Mouse (Mus musculus): ENCODE results near the gene Ccnt2. TPM values are rescaled to one million over a fixed set of nuclear protein-coding genes. Genes with fewer than 3 reads are reported as not detected.
"Not testable (repeated sequence)": the region's sequence is repeated elsewhere in the genome, so short reads cannot be mapped to it uniquely, and the experiment has no call there.

Ccnt2 gene
- 10 to 100 TPM; 58.5 to 63.5 TPM for total RNA-seq (2021)
- long read RNA-seq, full-length matches to known transcripts = 15 of 28 reads
- long read RNA-seq, partial matches to known transcripts = 1 of 28 reads
- long read RNA-seq, other reads (novel, unspliced or antisense) = 12 of 28 reads

DNA sequence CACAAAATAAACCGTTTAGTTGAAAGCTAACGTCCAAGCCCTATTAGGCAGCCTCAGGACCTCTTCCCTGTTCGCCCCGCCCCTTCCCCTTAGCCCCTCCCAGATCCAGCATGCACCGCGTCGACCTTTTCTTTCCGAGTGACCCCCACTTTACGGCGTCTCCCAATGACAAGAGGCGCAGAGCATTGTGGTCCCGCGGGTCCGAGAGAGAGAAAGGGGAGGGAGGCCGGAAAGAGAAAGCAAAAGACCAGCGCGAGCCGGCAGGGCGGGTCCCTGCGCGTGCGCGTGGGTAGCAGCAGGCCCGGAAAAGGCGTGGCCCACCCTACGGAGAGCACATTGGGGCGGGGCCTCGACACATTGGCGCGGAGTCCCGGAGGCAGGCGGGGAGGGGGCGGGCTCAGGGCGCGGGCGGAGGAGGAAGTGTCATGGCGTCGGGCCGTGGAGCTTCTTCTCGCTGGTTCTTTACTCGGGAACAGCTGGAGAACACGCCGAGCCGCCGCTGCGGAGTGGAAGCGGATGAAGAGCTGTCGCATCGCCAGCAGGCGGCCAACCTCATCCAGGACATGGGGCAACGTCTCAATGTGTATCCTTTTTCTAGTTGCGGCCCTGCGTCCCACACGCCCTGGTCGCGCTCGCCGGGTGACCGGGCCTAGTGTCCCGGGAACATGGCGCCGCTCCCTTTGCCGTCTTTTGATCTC, at the start of gene Ccnt2:
TSS of gene Ccnt2 (plus strand) at position 362 of the 698 bp plus-strand sequence.
- DNase-seq (ENCODE audit: low spot score in 2 of 2) = peak; percentile 99 to 100

DNA sequence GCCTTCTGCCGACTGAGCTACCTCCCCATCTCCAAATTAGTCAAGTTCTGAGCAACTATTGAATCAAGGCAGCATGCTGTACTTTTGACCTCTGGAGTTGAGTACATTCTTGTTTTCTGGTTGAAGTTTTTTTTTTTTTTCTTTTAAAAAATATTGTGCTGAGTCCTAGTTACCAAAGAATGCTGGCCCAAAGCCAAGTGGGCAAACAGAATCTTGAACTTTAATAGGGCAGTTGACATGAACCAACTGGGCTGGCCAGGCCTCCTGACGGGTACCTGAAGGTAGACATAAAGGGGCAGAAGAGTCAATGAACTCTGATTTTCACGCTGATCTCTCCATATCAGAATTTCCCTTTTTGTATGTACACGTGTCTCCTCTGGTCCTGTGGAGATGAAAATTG, 44.9 kb upstream of the Ccnt2 start, which contains the start of gene Acmsd:
TSS of gene Acmsd (plus strand) at position 318 of the 400 bp plus-strand sequence.
- DNase-seq (ENCODE audit: low spot score in 2 of 2) = no peak

- DNase-seq (ENCODE audit: low spot score in 2 of 2) = no peak
These were observed 42.9 kb upstream of the Ccnt2 start for GRCm38 (mm10) chr1:127731086-127731485.

GRCm38 (mm10) chr1:127732435-127732834, 41.5 kb upstream of the Ccnt2 start:
- DNase-seq (ENCODE audit: low spot score in 2 of 2) = no peak

- DNase-seq (ENCODE audit: low spot score in 2 of 2) = no peak
These were observed 41.1 kb upstream of the Ccnt2 start for GRCm38 (mm10) chr1:127732841-127733240.

- DNase-seq (ENCODE audit: low spot score in 2 of 2) = no peak
These were observed 38.6 kb upstream of the Ccnt2 start for GRCm38 (mm10) chr1:127735356-127735755.

DNA sequence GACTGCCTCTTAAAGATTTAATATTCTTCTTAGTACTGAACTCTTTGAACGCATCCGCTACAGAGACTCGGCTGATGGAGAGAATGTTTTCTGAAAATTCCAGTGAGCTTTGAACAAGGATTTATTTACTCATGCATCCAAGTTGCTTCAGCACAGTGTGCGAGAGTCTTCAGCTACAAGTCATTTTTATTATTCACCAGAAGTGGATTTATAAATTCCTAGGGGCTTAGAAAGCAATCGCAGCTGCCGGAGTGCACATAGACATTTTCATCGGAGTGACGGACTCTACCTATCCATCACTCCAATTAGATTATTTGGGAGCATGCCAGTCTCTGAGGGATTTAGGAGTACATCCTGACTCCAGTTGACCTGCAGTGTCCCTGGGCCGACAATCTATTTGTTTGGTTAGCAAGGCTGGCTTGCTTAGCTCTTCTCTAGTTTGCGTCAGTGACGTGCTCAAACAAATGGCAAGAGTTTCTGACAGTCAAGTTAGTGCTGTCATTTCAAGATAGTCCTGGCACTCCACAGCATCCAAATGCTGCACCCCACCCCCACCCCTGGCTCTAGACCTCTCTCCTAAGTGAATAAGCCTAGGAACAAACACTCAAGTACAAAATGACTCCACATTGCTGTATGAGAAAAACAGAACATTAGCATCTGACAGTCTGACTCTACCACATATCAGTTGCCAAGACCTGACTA, 23.4 kb upstream of the Ccnt2 start:
- DNase-seq (ENCODE audit: low spot score in 2 of 2) = peak in 1 of 2 experiments; percentile 4

DNA sequence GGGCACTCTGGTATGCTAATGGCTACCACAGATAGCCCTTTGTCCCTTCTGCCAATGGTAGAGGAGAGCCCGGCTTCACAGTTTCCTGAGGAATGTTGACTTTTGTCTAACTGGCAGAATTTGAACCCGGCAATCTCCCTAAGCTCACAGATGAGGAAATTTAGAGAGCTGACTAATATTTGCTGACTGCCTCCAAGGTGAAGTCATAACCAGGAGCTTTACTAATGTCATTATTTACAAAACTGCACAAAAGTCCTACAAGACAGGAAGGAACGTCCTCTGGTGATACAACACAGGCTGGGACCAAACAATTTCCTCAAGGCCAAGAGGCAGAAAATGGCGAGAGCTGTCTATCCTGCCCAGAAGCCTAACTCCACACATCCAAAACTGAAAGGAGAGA, 18.2 kb upstream of the Ccnt2 start:
- DNase-seq (ENCODE audit: low spot score in 2 of 2) = no peak

GRCm38 (mm10) chr1:127756331-127757163, 17.4 kb upstream of the Ccnt2 start:
- DNase-seq (ENCODE audit: low spot score in 2 of 2) = no peak

GRCm38 (mm10) chr1:127757164-127757545, 16.8 kb upstream of the Ccnt2 start:
- DNase-seq (ENCODE audit: low spot score in 2 of 2) = not testable (repeated sequence)

GRCm38 (mm10) chr1:127765468-127765867, 8.5 kb upstream of the Ccnt2 start:
- DNase-seq (ENCODE audit: low spot score in 2 of 2) = no peak

DNA sequence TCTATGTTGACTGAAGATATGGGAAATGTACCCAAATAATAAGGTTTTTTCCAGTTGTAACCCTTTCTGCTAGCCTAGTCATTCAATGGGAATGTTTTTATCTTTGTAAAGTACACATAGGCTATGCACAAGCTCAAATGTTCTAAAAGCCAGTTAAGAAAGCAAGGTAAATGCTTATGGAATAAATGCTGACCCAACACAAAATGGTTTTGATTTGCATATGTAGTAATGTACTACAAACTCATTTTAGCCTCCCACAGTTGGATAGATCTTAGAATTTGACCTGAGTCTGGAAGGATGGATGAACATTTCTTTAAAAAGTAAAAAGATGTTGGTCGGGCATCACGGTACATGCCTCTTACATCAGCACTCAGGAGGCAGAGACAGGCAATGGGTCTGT, 7.2 kb upstream of the Ccnt2 start:
- DNase-seq (ENCODE audit: low spot score in 2 of 2) = no peak

DNA sequence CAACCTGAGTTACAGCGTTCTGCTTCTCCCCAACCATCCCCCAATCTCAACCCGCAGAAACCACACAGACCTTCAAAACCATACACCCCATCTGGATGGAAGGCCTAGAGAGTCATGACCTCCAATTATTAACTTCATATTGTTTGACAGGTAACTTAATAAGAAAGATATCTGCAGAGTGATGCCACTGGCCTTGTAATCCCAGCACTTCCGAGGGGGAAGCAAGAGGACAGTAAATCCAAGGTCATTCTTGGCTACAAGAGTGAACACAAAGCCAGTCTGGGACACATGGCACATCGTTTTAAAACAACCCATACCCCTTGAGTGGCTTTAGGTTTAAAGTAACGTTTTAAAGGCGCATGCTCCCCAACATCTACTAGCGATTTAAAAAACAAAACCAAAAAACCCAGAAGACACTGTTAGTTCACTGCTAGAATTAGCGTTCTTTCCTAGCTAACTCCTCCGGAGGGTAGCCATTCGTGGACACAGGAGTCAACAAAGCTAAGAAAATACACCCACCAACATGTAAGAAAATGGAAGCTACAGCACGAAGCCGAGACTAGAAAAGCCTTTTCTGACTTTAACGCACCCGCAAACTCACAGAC, 664 bp upstream of the Ccnt2 start:
- DNase-seq (ENCODE audit: low spot score in 2 of 2) = no peak

DNA sequence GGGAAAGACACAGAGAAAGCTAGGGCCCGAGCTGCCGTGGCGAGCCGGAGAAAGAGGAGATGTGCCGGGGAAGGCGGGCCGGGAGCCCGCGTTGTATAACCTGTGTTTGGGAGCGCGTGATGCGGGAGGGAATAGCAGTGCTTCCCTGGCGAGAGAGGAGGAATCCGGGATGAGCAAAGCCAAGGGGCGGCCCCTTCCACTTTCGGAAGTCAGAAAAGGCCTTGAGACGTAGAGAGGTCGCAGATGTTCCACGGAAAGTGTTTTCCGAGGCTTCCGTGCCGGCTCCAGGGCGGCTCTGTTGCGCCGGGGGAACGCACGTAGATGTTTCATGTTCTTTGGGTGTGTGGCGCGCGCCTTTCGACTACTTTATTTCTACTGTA, 527 bp downstream of the Ccnt2 start:
- DNase-seq (ENCODE audit: low spot score in 2 of 2) = peak in 1 of 2 experiments; percentile 76

DNA sequence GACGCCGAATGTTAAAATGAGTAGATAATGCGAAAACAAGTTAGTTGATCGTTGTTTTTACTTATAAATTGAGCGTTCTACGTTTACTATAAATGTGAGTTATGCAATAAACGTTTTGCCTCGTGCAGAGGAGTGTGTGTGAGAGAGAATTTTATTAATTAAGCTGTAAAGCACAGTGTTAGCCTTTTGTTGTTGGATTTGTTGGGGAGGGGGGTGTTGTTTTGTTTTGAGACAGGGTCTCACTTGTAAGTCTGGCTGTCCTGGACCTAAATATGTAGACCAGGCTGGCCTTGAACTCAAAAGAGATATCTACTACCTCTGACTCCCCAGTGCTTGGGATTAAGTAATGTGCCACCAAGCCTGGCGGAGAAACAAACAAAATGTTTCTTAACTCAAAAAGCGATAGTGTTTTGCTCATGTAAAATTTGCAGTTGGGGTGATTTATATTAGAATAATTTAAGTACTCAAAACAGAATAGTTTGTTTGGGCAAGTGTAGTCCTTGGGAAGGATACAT, 1.3 kb downstream of the Ccnt2 start:
- DNase-seq (ENCODE audit: low spot score in 2 of 2) = no peak

DNA sequence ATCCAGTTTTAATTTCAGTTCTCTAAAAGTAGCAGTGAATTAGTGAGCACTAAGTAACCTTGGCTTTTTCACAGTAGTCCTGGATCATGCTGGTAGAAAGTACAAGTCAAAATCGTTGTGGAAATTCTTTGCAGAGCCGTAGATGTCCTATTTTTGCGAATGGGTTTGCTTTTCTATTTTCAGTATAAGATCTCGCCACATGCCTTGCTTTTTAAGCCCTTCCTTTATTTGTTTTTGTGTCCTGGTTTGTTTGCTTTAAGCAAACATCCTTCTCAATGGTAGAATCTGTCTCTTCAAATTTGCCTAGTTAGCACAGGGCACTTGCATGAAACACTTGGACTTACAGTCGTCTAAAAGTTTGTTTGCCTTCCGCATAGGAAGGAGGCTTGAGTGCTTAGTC, 2.3 kb downstream of the Ccnt2 start:
- no peak for DNase-seq (ENCODE audit: low spot score in 2 of 2)

DNA sequence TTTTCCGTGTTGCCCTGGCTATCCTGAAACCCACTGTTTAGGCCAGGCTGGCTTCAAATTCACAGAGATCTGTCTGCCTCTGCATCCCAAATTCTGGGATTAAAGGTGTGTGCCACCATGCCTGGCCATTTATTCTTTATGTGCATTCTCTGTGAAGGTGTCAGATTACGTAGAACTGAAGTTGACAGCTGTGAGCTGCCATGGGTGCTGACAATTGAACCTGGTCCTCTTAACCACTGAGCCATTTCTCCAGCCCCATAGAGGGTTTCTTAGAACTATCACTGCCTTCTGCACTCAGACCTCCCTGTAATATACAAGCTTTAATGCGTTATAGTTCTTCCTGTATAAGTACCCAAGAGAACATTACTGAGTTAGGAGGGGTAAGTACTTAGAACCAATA, 4.6 kb downstream of the Ccnt2 start:
- DNase-seq (ENCODE audit: low spot score in 2 of 2) = no peak

GRCm38 (mm10) chr1:127780142-127780541, 6.2 kb downstream of the Ccnt2 start:
- no peak for DNase-seq (ENCODE audit: low spot score in 2 of 2)

- DNase-seq (ENCODE audit: low spot score in 2 of 2) = no peak
These were observed 6.9 kb downstream of the Ccnt2 start for GRCm38 (mm10) chr1:127780849-127781248.

DNA sequence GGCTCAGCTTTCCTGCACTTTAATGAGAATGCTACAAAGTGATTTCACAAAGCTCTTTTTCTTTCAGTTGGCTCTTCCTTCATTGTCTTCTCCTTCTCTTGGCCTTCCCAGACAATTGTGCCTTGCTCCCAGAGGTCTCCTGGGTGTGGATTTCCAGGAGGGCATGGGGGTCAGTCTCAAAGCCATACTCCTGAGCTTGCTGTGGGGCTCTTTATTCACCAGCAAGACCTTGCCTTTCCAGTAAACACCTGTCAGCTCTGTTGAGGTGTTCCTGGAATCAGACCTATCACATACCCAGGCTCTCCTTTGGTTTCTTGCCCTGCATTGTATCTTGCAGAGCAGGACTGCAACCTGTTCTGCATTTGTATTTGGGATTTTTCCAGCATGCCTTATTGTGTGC, 9.9 kb downstream of the Ccnt2 start:
- DNase-seq (ENCODE audit: low spot score in 2 of 2) = no peak

DNA sequence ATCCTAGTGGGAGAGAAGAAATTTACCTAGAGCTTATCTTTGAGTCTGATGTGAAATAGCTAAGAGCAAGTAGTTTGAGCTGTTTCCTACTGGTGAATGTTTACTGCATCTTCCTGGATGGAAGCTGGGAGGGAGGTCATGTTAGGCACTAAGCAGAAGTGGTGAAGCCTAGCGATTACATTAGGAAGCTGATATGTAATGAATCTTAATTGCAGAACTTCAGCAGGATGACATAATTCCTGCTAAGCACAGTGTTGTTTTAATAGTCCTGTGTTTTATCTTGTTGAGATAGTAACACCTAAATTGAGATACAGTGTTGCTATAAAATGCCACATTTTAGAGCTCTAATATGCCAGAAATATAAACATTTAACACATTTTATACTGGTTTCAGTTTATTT, 11.9 kb downstream of the Ccnt2 start:
- DNase-seq (ENCODE audit: low spot score in 2 of 2) = no peak

Data from layer of hippocampus, adult 18-20 months (tissue).